Mouse (Mus musculus): ENCODE measurements around the gene Zfp609. TPM values are rescaled to one million over a fixed set of nuclear protein-coding genes. Genes with fewer than 3 reads are reported as not detected.

Gene Zfp609
- 8.6 and 10.0 TPM in 2 replicates for polyA plus RNA-seq (2015; fragmentation: Nextera tagmentation; extraction: Ambion mirVana)

DNA sequence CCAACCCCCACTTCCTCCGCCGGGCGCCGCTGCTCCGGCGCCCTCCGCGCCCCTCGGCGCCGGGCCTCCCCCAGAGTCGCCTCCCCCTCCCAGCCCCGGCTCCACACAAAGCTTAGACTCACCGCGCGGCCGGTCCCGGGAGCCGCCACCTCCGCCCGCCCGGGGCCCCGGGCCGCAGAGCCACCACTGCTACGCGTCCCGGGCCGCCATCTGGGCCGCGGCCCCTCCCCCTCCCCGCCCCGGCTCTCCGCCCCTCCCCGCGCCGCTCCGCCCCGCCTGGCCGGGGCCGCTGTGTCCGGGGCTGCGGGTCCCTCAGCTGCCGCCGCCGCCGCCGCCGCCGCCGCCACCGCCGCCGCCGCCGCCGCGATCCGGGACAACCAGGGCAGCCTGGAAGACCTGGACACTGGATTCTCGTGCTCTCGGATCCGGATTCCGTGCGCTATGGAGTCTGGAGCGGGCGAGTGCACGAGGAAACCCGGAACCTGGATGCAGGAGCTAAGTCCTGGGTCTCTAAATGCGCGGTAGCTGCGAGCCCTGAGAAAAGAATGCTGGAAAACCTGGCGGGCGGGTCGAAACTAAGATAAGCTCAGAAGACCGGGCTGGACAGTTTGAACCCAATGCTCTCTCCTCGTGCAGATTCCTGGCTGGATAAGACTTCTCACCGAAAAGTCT is at the start of gene Zfp609:
TSS of gene Zfp609 (minus strand) at position 221 of the 672 bp plus-strand sequence.
- H3K9me3 ChIP-seq: no peaks in the 10 kb centered on the region
- under 1% methylated on average over 51 of the region's 76 CpGs for WGBS
- peak within 1 kb of the TSS; percentile 100 for H3K27ac ChIP-seq (replicated peaks)
- ATAC-seq (ENCODE audit: low read depth): peak; percentile 84
- no peaks in the 10 kb centered on the region for H3K27me3 ChIP-seq
- peak within 1 kb of the TSS; percentile 87 for H3K4me3 ChIP-seq
- peak within 1 kb of the TSS; percentile 74 for H3K4me2 ChIP-seq
- H3K36me3 ChIP-seq: no peaks in the 10 kb centered on the region
- H3K4me1 ChIP-seq (replicated peaks): peaks cover 53% of the 10 kb centered on the region
- peak within 1 kb of the TSS; percentile 99 for H3K9ac ChIP-seq

DNA sequence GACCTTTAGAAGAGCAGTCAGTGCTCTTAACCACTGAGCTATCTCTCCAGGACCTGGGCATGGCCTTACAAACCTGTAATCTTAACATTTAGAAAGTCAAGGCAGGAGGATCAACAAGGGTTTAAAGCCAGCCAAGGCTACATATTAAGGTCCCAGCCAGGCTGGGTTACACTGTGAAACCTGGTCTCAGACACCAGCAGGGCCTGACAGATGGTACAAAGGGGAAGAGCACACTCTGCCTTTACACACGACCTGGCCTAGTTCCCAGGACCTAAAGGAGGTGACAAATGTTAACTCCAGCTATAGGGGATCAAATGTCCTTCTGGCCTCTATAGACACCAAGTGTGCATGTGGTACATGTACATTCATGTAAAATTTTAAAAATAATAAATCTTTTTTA is 32.3 kb upstream of the Zfp609 start:
- H3K27ac ChIP-seq (replicated peaks): no peak overlapping the region
- no peak overlapping the region for H3K9ac ChIP-seq
- no peak for ATAC-seq (ENCODE audit: low read depth)
- 69% methylated on average over 1 of the region's 1 CpGs for WGBS
- H3K27me3 ChIP-seq: no peaks in the 10 kb centered on the region
- no peak overlapping the region for H3K4me3 ChIP-seq
- H3K4me1 ChIP-seq (replicated peaks): no peaks in the 10 kb centered on the region
- H3K36me3 ChIP-seq: peaks cover 65% of the 10 kb centered on the region
- no peaks in the 10 kb centered on the region for H3K9me3 ChIP-seq
- no peak overlapping the region for H3K4me2 ChIP-seq

DNA sequence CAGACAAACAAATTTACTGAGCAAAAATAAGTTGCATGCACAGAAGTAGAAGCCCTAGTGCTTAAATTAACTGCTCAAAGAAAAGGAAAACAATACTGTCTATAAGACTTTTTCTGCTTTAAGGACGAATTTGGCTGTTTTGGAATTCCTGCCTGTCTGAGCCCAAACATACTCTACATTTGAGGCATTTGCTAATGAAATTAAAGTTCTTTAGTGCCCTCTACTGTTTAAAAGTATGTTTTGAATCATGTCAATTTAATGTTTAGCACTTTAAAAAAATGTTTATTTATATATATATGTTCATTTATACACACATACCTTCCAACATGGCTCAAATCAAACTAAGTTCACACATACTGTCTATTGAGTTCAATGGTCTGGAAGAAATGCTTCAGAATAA is 22.8 kb upstream of the Zfp609 start:
- 17% methylated on average over 1 of the region's 1 CpGs for WGBS
- ATAC-seq (ENCODE audit: low read depth): no peak
- Histone ChIP-seq H3K27ac (replicated peaks) (no peak overlapping the region), H3K4me2 (no peak overlapping the region), H3K9ac (no peak overlapping the region), H3K4me3 (no peak overlapping the region), H3K27me3 (no peaks in the 10 kb centered on the region), H3K4me1 (replicated peaks) (peaks cover 29% of the 10 kb centered on the region), H3K36me3 (peaks cover 19% of the 10 kb centered on the region), H3K9me3 (no peaks in the 10 kb centered on the region)

DNA sequence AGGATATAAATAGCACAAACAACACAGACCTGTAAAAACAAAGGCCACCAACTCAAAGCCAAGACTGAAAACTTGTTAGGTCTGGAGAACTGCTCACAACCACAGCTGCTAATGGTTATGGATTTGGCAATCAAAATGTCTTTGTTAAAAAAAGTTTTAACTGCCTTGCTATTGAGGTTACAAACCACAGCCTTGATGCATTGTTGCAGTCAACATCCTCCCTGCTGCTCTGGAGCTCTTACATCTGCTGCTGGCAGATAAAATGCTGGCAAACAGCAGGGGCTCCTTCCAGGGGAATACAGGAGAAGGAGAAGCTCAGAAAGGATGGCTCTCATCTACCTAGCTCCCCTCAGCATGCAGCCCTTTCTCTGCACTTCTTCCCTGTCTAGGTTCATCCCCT is 20.8 kb upstream of the Zfp609 start:
- no peaks in the 10 kb centered on the region for H3K27me3 ChIP-seq
- no peak overlapping the region for H3K9ac ChIP-seq
- H3K36me3 ChIP-seq: peaks cover 9% of the 10 kb centered on the region
- H3K27ac ChIP-seq (replicated peaks): no peak overlapping the region
- H3K4me3 ChIP-seq: no peak overlapping the region
- H3K4me1 ChIP-seq (replicated peaks): peaks cover 45% of the 10 kb centered on the region
- no peak for ATAC-seq (ENCODE audit: low read depth)
- H3K4me2 ChIP-seq: no peak overlapping the region
- H3K9me3 ChIP-seq: no peaks in the 10 kb centered on the region

DNA sequence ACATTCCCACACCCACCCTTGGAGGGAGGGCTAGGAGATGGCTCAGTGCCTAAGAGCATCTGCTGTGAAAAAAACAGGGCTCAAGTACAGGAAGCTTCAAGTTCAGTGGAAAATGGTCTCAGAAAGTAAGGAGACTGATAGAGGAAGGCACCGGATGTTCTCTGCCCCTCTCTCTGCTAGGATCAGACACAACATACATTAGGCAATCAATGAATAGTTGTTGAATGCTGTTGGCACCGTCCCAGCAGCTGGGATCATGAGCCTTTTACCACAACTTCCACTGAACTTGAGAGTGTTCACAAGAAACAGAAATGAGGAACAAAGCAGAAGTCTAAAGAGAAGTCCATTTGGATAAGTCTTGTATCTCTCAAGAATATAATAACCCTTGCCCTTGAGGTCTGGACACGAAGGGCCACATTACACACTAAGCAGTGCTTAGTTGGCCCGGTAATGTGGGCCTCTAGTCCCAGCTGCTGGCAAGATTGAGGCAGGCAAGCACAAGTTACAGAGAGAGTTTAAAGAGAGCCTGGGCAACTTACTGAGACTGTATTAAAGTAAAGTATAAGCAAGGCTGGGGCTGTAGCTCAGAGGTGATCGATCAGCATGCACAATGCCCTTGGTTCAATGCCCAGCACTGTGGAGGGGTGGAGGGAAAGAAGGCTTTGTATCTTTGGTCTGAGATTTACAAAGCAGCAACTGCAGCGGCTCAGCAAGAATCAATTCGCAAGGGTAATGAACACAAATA is 17.2 kb upstream of the Zfp609 start:
- no peak overlapping the region for H3K4me3 ChIP-seq
- H3K9me3 ChIP-seq: no peaks in the 10 kb centered on the region
- H3K9ac ChIP-seq: no peak overlapping the region
- no peak overlapping the region for H3K4me2 ChIP-seq
- H3K4me1 ChIP-seq (replicated peaks): peaks cover 45% of the 10 kb centered on the region
- H3K27me3 ChIP-seq: no peaks in the 10 kb centered on the region
- peak overlapping the region; percentile 59 for H3K27ac ChIP-seq (replicated peaks)
- H3K36me3 ChIP-seq: no peaks in the 10 kb centered on the region
- peak; percentile 78 for ATAC-seq (ENCODE audit: low read depth)
- 27% methylated on average over 7 of the region's 7 CpGs for WGBS

DNA sequence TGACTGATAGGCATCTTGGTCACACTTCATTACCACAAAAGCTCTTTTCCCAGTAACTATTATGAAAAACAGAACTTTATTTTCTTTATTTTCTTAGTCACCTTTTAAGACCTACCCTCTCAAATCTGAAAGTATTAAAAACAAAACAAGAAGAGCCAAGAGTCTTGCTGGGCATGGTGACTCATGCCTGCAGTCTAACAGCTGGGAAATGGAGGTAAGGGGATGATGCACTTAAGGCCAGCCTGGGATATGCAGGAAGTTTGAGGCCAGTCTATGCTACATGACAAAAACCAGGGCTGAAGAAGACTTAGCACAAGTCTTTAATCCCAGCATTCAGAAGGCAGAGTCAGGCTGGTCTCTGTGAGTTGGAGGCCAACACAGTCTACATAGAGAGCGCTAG is 12.5 kb upstream of the Zfp609 start:
- Histone ChIP-seq H3K4me2 (no peak overlapping the region), H3K36me3 (peaks cover 14% of the 10 kb centered on the region), H3K9me3 (no peaks in the 10 kb centered on the region), H3K4me1 (replicated peaks) (peaks cover 14% of the 10 kb centered on the region), H3K27ac (replicated peaks) (no peak overlapping the region), H3K9ac (no peak overlapping the region), H3K27me3 (no peaks in the 10 kb centered on the region), H3K4me3 (no peak overlapping the region)
- ATAC-seq (ENCODE audit: low read depth): no peak
- WGBS: 100% methylated on average over 1 of the region's 1 CpGs

DNA sequence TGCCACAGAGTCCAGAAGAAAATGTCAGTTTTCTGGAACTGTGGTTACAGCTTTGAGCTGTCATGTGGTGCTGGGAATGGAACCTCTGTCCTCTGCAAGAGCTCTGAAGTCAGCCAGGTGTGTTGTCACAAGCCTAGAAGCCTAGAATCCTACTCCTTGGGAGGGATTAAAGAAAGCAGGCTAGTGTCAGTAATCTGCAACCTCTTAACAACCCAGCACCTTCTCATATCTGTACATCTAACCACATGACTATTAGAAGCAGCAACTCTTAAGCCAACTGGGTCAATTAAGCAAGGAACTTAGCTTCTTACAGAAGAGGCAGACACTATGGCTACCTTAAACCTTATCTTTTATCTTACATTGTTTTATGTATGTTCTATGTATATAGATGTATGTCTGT is 9.6 kb upstream of the Zfp609 start:
- no peak overlapping the region for H3K27ac ChIP-seq (replicated peaks)
- H3K9me3 ChIP-seq: no peaks in the 10 kb centered on the region
- peaks cover 14% of the 10 kb centered on the region for H3K36me3 ChIP-seq
- H3K27me3 ChIP-seq: no peaks in the 10 kb centered on the region
- H3K4me2 ChIP-seq: no peak overlapping the region
- no peak overlapping the region for H3K9ac ChIP-seq
- H3K4me1 ChIP-seq (replicated peaks): peaks cover 5% of the 10 kb centered on the region; the same call in 1 of the 2 replicates
- no peak for ATAC-seq (ENCODE audit: low read depth)
- no peak overlapping the region for H3K4me3 ChIP-seq

DNA sequence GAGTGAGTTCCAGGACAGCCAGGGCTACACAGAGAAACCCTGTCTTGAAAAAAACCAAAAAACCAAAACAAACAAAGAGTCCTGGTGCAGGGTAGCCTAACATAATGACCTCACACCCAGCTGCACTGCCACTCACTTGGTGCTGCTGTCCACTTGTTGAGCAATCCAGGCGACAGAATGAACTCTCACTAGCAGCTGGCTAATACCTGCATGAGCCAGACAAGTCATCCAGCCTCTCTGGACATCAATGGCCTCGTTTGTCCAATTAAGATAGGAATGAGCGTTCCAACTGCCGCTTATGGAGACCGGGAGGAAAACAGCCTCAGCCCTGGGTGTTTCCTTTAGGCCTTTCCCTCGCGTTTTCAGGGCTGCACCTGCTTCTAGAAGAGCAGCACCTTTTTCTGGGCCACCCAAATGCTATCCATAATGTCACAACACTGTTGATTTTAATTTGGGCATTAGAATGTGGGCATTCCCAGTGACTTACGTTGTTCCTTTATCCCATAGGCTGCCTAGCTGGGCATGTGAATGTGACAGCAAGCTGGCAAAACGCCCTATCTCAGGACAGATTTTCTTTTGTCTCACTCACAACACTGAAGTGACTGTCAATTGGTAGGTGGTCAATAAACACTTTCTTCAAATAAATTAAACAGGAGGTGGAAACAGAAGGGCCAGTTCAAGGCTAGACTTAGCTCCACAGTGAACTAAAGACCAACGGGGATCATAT is 7.4 kb upstream of the Zfp609 start:
- H3K4me3 ChIP-seq: no peak overlapping the region
- no peaks in the 10 kb centered on the region for H3K27me3 ChIP-seq
- H3K4me1 ChIP-seq (replicated peaks): peaks cover 8% of the 10 kb centered on the region; the same call in 1 of the 2 replicates
- ATAC-seq (ENCODE audit: low read depth): no peak
- no peaks in the 10 kb centered on the region for H3K9me3 ChIP-seq
- no peak overlapping the region for H3K4me2 ChIP-seq
- H3K27ac ChIP-seq (replicated peaks): no peak overlapping the region; the same call in 1 of the 2 replicates
- peaks cover 14% of the 10 kb centered on the region for H3K36me3 ChIP-seq
- 50% methylated on average over 10 of the region's 10 CpGs for WGBS
- no peak overlapping the region for H3K9ac ChIP-seq

DNA sequence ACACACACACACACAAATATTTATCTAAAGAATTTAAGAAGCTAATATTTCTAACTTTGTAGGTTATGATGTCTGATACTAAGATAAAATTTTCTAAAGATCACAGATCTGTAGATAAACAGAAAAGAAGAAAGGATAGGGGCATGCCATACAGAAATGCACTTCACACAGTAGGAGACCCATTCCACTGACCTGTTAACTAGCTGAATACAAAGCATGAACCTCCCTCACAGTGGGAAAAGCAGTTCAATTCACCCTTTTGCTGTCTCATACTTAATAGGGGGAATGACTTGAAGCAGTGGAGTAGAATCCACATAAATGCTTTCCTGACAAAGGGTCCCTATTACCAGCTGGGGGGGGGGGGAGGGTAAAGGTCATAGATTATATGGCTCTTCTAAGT is 6.3 kb upstream of the Zfp609 start:
- no peak for ATAC-seq (ENCODE audit: low read depth)
- Histone ChIP-seq H3K9me3 (no peaks in the 10 kb centered on the region), H3K4me1 (replicated peaks) (peaks cover 13% of the 10 kb centered on the region), H3K9ac (no peak overlapping the region), H3K27me3 (no peaks in the 10 kb centered on the region), H3K4me2 (no peak overlapping the region), H3K36me3 (peaks cover 12% of the 10 kb centered on the region), H3K27ac (replicated peaks) (peak overlapping the region; percentile 46; the same call in 1 of the 2 replicates), H3K4me3 (no peak overlapping the region)

DNA sequence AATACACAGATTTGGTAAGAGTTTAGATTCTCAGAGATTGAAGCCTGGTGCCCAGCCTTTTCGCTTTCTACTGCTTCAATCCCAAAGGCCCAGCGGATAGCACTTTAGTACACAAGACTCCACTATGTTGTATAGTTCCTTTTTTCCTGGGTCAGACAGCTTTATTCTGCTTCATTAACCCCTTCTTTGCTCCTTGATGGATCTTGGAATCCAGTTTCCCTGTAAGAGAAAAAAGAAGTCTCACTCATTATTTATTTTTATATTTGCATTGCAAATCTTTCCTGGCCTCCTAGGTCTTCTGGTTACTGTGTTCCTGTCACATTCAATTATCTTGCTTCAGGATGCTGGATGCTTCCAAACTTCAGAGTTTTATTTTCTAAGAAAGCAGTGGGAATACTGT is 5.9 kb upstream of the Zfp609 start:
- peaks cover 17% of the 10 kb centered on the region for H3K4me1 ChIP-seq (replicated peaks)
- H3K36me3 ChIP-seq: peaks cover 8% of the 10 kb centered on the region
- H3K9ac ChIP-seq: no peak overlapping the region
- H3K9me3 ChIP-seq: no peaks in the 10 kb centered on the region
- ATAC-seq (ENCODE audit: low read depth): no peak
- H3K27me3 ChIP-seq: no peaks in the 10 kb centered on the region
- H3K4me2 ChIP-seq: no peak overlapping the region
- no peak overlapping the region for H3K27ac ChIP-seq (replicated peaks)
- no peak overlapping the region for H3K4me3 ChIP-seq
- 20% methylated on average over 2 of the region's 2 CpGs for WGBS

DNA sequence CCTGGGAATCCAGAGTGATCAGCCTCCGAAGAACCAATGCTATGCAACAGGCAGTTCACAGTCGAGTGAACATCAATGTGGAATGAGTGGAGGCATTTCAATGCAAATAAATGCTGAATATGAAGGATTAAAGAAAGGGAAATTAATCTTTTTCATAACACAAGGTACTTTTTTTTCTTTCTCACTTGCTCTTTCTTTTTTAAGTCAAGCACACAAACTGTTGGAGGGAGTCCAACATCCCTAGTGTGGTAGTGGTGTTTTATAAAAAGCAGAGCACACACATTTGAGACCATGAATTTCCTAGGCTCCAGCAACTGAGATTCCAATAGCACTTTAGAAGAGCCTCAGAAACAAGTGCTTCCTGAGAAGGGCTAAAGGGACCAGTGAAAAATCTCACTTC is 4.7 kb upstream of the Zfp609 start:
- Histone ChIP-seq H3K4me3 (no peak overlapping the region), H3K27me3 (no peaks in the 10 kb centered on the region), H3K4me1 (replicated peaks) (peaks cover 21% of the 10 kb centered on the region), H3K27ac (replicated peaks) (peak overlapping the region; percentile 54; the same call in 1 of the 2 replicates), H3K9me3 (no peaks in the 10 kb centered on the region), H3K4me2 (no peak overlapping the region), H3K9ac (no peak overlapping the region), H3K36me3 (peaks cover 4% of the 10 kb centered on the region; the same call in 1 of the 2 replicates)
- 27% methylated on average over 2 of the region's 2 CpGs for WGBS
- ATAC-seq (ENCODE audit: low read depth): no peak

DNA sequence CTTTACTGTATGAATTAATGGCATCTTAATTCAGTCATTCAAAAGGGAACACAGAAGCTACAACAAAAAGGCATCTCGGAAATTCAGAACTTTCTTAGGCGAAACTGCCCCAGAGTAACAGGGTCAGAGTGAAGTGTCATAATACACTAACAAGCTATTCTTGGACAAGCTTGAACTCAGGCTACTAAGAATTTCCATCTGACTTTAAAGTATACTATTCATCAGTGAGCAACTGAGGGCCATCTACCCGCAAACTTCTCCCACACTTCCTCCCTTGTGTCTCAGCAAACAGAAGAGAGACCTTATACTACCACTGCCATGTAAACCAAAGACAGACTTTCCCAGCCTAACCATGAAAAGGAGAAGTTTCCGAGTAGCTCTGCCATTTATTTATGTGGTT is 3.8 kb upstream of the Zfp609 start:
- no peak for ATAC-seq (ENCODE audit: low read depth)
- H3K4me3 ChIP-seq: no peak overlapping the region
- H3K4me2 ChIP-seq: no peak overlapping the region
- no peak overlapping the region for H3K9ac ChIP-seq
- no peaks in the 10 kb centered on the region for H3K9me3 ChIP-seq
- no peaks in the 10 kb centered on the region for H3K27me3 ChIP-seq
- no peaks in the 10 kb centered on the region for H3K36me3 ChIP-seq
- peaks cover 24% of the 10 kb centered on the region for H3K4me1 ChIP-seq (replicated peaks)
- H3K27ac ChIP-seq (replicated peaks): no peak overlapping the region
- 31% methylated on average over 4 of the region's 4 CpGs for WGBS

Data from neural tube, embryonic 13.5 days (tissue).